Mouse (Mus musculus): Measurements from ENCODE around the gene Adat3. TPM values are rescaled to one million over a fixed set of nuclear protein-coding genes. Genes with fewer than 3 reads are reported as not detected.
A peak's percentile ranks its signal among the peaks of the same experiment; 100 is the strongest.

Adat3 gene
- total RNA-seq, 2 experiments from 2014 or later: 1.2 to 1.8 TPM

GRCm38 (mm10) chr10:80606737-80607350 lies 4.2 kb downstream of the Adat3 start:
- DNase-seq: no peak
- intact Hi-C loops (cut with DNase I): no loop called here

- no peak for DNase-seq
- intact Hi-C loops (cut with DNase I): no loop called here
These were observed 5.8 kb downstream of the Adat3 start for GRCm38 (mm10) chr10:80608435-80608834.

GRCm38 (mm10) chr10:80609269-80609924 lies 6.7 kb downstream of the Adat3 start:
- DNase-seq: no peak
- intact Hi-C loops (cut with DNase I): no loop called here

DNA sequence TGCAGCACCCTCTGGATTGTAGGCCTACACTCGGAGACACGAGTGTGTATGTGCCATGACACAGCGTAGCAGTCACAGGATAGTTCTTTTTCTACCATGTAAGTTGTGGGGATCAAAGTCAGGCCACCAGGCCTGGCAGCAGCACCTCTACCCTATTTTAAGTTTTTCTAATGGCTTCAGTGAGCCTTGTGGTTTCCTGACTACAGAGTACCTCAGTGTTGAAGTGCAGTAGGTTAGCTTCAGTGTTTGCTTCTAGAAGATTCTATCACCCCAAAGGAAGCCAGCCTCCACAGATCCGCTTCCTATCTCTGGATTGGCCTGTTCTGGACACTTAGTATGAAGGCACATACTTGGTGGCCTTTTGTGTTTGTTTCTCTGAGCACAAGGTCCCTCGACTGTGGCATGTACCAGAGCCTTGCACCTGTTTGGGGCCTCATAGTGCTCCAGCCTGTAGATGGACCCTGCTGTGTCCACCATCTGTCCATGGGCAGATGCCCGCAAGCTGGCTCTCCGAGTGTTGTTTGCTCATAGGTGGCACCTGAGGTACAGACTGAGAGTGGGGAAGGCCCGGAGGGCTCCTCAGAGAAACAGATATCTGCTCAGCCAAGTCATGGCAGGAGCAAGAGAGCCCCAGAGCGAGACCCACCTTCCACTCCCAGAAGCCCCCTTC lies 7.6 kb downstream of the Adat3 start:
- intact Hi-C loops (cut with DNase I): loop anchor here (2.0 kb wide), 1 partner anchor 31 kb away; no protein-coding TSS in a partner anchor
- DNase-seq: no peak

GRCm38 (mm10) chr10:80611024-80611423 lies 8.3 kb downstream of the Adat3 start:
- DNase-seq: peak; percentile 58 to 73
- intact Hi-C loops (cut with DNase I): loop anchor here (1.0 to 2.0 kb wide), 2 partner anchors 32 to 77 kb away; no protein-coding TSS in a partner anchor

DNA sequence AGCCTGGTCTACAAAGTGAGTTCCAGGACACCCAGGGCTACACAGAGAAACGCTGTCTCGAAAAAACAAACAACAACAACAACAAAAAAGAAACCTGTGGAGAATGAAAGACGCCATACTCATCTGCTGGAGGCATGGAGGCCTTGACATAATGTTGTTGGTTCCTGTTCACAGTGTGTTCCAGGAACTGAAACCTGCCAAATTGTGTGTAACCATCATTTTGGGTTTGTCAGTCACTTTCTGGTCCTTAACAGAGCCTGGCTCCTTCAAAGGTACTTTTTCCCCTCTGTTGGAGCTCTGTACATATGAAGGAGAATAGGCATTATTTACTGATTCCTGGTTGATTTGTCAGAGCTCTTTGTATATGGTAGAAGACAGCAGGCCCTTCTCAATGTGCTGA lies 9.2 kb downstream of the Adat3 start:
- intact Hi-C loops (cut with DNase I): loop anchor here (1.0 to 2.0 kb wide), 2 partner anchors 33 to 76 kb away; no protein-coding TSS in a partner anchor
- DNase-seq: no peak

DNA sequence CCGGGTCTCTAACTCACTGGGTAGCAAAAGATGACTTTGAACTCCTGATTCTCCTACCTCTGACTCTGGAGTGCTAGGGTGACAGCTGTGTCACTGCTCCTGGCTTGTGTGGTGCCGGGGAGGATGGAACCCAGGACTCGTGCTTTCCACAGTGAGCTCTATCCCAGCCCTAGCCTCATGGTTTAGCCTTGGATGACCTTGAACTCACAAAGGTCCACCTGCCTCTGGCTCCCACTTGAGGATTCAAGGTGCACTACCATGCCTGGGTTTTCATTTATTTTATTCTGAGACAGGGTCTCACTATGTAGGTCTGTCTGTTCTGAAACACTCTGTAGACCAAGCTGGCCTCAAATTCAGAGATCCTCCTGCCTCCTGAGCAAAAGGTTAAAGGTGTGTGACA lies 11.1 kb downstream of the Adat3 start:
- intact Hi-C loops (cut with DNase I): no loop called here
- no peak for DNase-seq

DNA sequence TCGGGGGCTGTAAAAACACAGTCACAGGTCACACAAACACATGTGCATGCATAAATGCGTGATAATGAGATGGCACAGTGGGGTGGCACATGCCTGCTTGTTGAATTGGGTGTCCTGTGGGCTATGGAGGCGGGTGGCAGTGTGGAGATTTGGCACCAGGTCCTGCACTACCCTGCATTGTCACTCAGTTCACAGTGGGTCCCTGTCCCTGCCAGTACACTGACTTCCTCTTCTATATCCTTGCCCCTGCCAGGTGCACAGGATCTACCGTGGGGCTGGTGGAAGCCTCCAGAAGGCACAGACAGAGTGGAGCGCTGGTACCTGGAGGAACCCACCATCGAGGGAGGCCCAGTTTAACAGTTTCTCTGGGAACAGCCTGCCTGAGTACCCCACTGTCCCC lies 11.7 kb downstream of the Adat3 start:
- DNase-seq: no peak
- intact Hi-C loops (cut with DNase I): no loop called here

DNA sequence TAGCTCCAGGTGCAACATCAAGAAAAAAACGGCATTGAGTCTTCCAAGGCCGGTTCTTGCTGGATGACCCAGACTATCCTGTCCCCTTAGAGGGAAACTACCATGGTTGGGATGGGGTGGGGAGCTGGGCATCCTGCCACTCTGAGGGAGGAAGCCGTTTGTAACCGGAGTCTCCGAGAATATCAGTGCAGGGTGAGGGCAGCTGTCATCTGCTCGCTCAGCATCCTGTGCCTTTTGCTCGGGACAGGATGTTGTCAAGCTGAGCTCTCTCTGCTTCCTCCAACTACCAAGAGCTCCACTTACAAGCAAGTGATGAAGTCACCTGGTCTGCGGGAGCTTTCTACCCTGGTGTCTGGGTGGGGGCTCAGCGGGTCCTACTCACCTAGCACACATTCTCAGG lies 15.5 kb downstream of the Adat3 start:
- intact Hi-C loops (cut with DNase I): no loop called here
- peak in 1 of 2 experiments; percentile 56 for DNase-seq

- DNase-seq: no peak
- intact Hi-C loops (cut with DNase I): no loop called here
These were observed 17.0 kb downstream of the Adat3 start for GRCm38 (mm10) chr10:80619465-80620244.

- DNase-seq: no peak
- intact Hi-C loops (cut with DNase I): no loop called here
These were observed 17.7 kb downstream of the Adat3 start for GRCm38 (mm10) chr10:80620365-80620764.

GRCm38 (mm10) chr10:80620796-80621689 lies 18.4 kb downstream of the Adat3 start:
- DNase-seq: no peak
- intact Hi-C loops (cut with DNase I): no loop called here

- no peak for DNase-seq
- intact Hi-C loops (cut with DNase I): no loop called here
These were observed 18.9 kb downstream of the Adat3 start for GRCm38 (mm10) chr10:80621690-80621939.

- peak; percentile 99 for DNase-seq
- intact Hi-C loops (cut with DNase I): loop anchor here (2.0 kb wide), 1 partner anchor 43 kb away; no protein-coding TSS in a partner anchor
These were observed 19.4 kb downstream of the Adat3 start for GRCm38 (mm10) chr10:80621940-80622660.

- intact Hi-C loops (cut with DNase I): loop anchor here (2.0 kb wide), 1 partner anchor 44 kb away; no protein-coding TSS in a partner anchor
- DNase-seq: peak; percentile 41 to 78
These were observed 20.2 kb downstream of the Adat3 start, which contains the start of gene Csnk1g2 for GRCm38 (mm10) chr10:80622661-80623456. Gene Csnk1g2, plus strand, starts transcription at chr10:80622838.

- peak; percentile 72 to 79 for DNase-seq
- intact Hi-C loops (cut with DNase I): loop anchor here (2.0 kb wide), 2 partner anchors 31 to 45 kb away; no protein-coding TSS in a partner anchor
These were observed 20.9 kb downstream of the Adat3 start for GRCm38 (mm10) chr10:80623457-80624191.

- DNase-seq: no peak
- intact Hi-C loops (cut with DNase I): loop anchor here (2.0 kb wide), 1 partner anchor 29 kb away; no protein-coding TSS in a partner anchor
These were observed 23.1 kb downstream of the Adat3 start for GRCm38 (mm10) chr10:80625764-80626163.

GRCm38 (mm10) chr10:80627685-80628084 lies 25.0 kb downstream of the Adat3 start:
- peak; percentile 71 to 77 for DNase-seq
- intact Hi-C loops (cut with DNase I): no loop called here

Data from heart, postnatal 10 days (tissue).